Mouse (Mus musculus): ENCODE data around the gene Rgcc.

Gene Rgcc

DNA sequence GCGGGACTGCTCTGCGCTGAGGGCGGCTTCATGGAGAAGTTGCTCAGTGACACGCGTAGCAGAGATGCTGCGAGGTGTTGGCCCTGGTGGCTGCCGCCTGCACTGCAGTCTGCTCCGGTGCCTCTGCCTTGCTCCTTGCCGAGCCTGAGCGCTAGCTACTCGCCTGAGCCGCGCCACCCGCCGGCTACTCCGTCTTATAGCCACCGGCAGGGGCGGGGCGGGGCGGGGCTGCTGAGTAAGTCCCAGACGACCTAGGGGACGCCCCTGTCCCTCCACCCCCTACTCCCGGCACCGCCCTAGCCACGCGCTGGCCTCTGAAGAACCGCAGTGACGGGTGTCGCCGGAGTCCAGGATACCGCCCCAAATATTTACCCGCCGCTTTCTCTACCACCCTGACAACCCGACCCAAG is at the start of gene Rgcc:
Gene Rgcc (minus strand): TSS at position 180 of the 410 bp plus-strand sequence.
- in situ Hi-C loops (cut with MboI; ENCODE audit: low pct_unique_long_range_greater_than_20kb in 1 of 2, low sequenced_read_pairs in 2 of 2, unreplicated experiment in 1 of 2), result no loop called here

GRCm38 (mm10) chr14:79346384-79346783 is 44.9 kb upstream of the Rgcc start:
- in situ Hi-C loops (cut with MboI; ENCODE audit: low pct_unique_long_range_greater_than_20kb in 1 of 2, low sequenced_read_pairs in 2 of 2, unreplicated experiment in 1 of 2), result no loop called here

DNA sequence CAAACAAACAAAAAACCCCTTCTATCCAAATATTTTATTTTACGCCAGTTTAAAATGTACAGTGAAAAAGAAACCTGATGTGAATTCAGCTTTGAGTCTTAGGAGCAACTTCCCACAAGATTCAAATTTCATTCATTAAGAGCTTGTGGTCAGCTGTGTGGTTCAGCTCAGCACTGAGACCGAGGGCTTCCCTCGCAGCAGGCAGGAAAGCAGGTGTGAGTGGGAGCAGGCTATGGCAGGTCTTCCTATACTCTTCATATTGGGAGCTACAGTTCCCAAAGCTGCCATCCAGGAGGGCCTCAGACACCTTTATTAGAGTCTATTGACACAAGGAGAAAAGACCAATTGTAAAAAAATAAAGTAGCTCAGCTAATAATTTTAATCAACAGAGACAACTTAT is 34.2 kb upstream of the Rgcc start:
- in situ Hi-C loops (cut with MboI; ENCODE audit: low pct_unique_long_range_greater_than_20kb in 1 of 2, low sequenced_read_pairs in 2 of 2, unreplicated experiment in 1 of 2), result no loop called here

DNA sequence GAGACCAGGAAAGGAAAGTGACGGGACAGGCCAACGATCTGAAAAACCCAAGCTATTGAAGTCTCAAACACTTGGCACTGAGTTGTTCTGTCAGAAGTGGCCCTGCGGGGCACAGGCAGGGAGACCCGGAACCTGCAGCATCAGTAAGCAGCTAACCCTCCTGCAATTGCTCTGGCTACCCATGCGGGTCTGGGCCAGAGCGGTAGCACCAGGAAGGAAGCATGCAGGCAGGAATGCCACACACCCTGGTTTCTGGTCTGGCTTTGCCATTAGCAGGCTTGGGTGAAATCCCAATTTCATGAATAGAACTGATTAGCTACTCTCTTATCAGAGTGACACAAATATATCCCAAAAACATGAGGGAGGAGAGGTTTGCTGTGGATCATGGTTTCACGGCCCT is 30.5 kb upstream of the Rgcc start:
- in situ Hi-C loops (cut with MboI; ENCODE audit: low pct_unique_long_range_greater_than_20kb in 1 of 2, low sequenced_read_pairs in 2 of 2, unreplicated experiment in 1 of 2), result no loop called here

- in situ Hi-C loops (cut with MboI; ENCODE audit: low pct_unique_long_range_greater_than_20kb in 1 of 2, low sequenced_read_pairs in 2 of 2, unreplicated experiment in 1 of 2), result no loop called here
Measured at GRCm38 (mm10) chr14:79330944-79331561, 29.6 kb upstream of the Rgcc start.

DNA sequence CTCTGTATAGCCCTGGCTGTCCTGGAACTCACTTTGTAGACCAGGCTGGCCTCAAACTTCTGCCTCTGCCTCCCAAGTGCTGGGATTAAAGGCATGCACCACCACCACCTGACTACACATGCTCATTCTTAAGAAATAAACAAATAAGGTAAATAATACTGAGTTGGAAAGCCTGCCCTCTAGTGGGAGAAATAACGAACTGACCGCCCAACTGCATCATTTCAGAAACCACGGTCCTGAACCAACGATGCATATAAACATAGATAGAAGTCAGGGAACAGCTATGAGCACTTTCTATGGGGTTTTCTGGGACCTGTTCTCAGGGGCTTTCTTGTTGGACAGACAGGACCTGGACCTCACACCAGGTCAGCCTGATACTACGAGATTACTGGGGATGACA is 25.6 kb upstream of the Rgcc start:
- in situ Hi-C loops (cut with MboI; ENCODE audit: low pct_unique_long_range_greater_than_20kb in 1 of 2, low sequenced_read_pairs in 2 of 2, unreplicated experiment in 1 of 2), result loop anchor here in 1 of 2 experiments (10.0 kb wide), 1 partner anchor 162 kb away; no protein-coding TSS in a partner anchor

DNA sequence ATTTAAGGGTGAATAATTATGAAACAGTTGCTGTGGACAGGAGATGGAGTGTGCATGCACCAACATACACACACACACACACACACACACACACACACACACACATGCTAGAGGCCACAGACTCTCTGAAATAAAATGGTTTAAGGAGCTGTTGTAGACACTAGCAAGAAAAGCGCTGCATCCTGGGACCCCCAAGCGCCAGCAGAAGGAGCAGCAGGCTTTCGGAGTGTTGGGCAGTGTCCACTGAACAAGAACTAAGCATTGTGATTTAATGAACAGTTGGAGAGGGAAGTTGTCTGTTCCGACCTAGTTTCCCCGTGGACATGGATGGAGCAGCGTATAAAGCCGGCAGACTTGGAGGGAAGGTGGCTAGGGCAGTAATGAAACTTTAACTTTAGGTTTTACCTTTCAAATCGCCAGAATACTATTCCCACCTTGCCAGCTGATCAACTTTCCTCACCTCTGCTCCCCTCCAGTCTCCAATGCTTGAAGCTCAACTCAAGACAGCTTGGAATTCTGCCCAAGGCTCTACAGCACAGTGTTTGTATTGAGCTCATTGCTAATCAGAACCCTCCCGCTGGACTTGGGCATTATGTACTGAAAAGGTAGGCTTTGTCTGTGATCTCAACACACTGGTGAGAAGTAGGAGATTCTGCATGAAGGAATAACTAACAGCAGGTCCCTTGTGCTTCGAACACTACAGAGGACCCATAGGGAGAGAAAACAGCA is 22.8 kb upstream of the Rgcc start:
- in situ Hi-C loops (cut with MboI; ENCODE audit: low pct_unique_long_range_greater_than_20kb in 1 of 2, low sequenced_read_pairs in 2 of 2, unreplicated experiment in 1 of 2), result loop anchor here (5.0 to 10.0 kb wide), 2 partner anchors 159 to 162 kb away; no protein-coding TSS in a partner anchor

DNA sequence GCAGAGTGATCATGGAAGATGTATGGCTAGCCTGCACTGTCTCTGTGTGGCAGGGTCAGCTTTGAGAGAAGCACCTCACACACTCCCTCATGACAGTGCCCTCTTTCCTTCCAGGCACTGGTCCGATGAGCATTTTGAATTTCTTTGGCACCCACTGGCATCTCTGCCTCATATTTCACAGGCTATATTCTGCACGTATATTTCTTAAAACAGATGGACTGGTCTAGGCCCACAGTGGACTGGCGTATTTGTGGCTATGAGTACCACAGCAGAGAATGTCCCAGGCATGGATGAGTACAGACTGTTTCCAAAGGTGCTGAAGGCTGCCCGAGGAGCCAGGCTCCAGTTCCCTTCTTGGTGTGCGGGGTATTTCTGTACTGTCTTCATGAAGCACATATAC is 20.4 kb upstream of the Rgcc start:
- in situ Hi-C loops (cut with MboI; ENCODE audit: low pct_unique_long_range_greater_than_20kb in 1 of 2, low sequenced_read_pairs in 2 of 2, unreplicated experiment in 1 of 2), result loop anchor here (5.0 to 10.0 kb wide), 2 partner anchors 157 to 160 kb away; no protein-coding TSS in a partner anchor

DNA sequence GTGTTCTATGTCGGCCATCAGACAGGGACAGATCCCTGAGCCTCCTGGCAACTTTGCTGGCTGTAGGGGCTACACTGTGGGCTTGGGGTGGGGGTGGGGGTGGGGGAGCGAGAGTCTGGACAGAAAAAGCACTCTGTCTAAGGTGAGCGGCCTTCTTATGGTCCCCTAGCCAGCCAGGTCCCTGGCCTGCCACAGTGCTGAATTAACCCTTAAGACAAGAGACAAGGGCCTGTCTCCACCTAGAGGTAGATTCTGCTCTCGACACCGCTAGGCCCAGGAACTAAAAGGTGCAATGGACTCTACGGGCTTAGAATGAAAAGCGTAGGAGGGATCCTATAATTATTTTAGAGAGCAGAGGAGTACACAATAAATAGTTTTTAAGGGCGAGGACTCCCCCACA is 19.7 kb upstream of the Rgcc start:
- in situ Hi-C loops (cut with MboI; ENCODE audit: low pct_unique_long_range_greater_than_20kb in 1 of 2, low sequenced_read_pairs in 2 of 2, unreplicated experiment in 1 of 2), result loop anchor here (5.0 to 10.0 kb wide), 2 partner anchors 156 to 159 kb away; no protein-coding TSS in a partner anchor

DNA sequence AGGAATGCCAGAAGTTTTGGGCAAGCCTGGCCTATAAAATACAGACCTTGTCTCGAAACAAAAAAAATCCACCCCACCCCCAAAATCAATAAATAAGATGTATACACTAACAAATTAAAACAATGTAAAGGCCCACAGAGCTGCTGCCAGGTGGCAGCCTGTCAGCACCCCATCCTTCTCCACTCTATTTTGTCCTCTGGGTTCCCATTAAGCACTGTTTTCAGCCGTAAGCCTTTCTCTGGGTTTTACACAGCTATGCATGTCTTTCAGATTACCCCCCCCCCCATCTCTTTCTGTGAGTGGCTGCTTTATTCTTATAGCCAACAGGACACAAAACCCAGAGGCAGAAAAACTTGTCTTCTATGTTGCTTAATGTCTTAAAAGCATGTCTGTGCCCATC is 16.2 kb upstream of the Rgcc start:
- in situ Hi-C loops (cut with MboI; ENCODE audit: low pct_unique_long_range_greater_than_20kb in 1 of 2, low sequenced_read_pairs in 2 of 2, unreplicated experiment in 1 of 2), result no loop called here

DNA sequence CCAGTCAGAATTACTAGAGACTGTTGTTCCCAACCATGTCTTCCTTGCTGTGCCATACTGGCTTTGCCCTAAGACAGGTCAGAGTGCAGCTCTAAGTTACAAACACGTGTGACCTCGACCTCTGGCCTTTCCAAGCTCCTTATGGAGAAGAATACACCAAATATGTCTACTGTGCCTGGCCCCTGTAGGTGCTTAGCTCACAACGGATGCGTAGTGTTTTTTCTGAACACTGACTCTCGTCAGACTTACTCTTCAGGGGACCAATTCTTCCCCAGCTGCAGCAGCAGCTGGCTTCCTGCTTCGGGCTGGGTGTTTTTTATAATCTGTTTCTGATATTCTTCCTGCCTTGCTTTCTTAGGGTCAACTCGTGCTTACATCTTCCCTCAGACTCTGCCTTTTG is 14.4 kb upstream of the Rgcc start:
- in situ Hi-C loops (cut with MboI; ENCODE audit: low pct_unique_long_range_greater_than_20kb in 1 of 2, low sequenced_read_pairs in 2 of 2, unreplicated experiment in 1 of 2), result no loop called here

DNA sequence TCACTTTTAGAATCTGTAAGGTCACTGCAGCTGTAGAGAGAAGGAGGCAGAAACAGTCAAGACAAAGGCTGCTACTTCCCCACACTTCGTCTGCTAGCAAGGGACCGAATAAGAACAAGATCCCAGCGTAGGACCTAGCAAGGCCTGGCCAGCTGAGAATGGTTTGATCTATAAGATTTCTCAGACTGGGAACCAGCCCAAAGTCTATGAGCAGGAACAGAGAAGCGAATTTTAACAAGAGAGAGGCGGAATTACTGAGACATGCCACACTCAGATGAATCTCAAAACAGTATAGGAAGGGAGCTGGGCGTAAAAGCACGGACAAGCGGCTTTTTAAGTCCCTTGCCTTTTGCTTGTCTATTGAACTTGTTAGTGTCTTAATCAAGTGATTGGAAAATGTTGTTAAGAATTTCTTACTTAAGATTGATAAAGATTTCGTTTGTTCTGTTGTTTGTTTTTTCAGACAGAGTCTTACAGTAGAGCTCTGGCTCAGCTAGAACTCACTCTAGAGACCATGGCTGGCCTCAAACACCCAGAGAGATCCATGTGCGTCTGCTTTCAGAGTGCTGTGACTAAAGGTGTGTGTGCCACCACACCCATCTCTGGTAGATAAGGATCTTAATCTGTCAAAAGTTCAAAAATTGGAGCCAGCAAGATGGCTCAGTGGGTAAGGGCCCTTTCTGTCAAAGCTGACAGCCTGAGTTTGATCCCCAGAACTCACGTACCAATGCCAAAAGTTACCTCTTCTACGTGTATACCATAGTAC is 13.0 kb upstream of the Rgcc start:
- in situ Hi-C loops (cut with MboI; ENCODE audit: low pct_unique_long_range_greater_than_20kb in 1 of 2, low sequenced_read_pairs in 2 of 2, unreplicated experiment in 1 of 2), result no loop called here

DNA sequence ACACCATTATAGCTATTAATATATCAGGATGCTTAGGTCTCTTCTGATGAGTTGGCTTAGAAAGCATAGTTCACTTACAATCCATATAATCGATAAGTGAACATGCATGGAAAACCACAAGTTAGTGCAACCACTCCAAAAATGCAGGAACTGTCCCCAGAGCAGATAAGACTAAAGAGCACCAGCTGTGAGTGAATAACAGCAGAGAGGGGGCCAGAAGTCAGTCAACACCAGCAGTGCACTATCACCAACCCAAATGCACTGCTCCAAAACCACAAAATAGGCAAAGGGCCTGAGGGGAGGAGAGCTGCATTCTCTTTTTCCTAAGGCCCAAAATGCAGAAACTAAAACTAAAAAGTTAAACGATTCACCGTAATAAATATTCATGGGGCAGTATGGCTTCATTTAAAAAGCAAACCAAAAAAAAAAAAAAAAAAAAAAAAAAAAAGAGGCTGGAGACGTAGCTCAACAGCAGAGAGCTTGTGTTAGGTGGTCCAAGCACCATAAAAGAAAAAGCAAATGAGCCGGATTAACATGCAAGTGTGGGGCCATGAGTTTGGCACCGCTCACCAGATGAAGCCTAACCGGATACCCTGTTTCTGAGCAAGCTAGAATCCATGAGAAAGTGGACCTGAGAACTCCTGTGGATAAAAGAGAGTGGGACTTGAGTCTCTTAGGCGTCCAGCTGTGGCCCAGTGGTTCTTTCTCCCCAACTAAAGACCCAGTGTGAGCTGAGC is 12.2 kb upstream of the Rgcc start:
- in situ Hi-C loops (cut with MboI; ENCODE audit: low pct_unique_long_range_greater_than_20kb in 1 of 2, low sequenced_read_pairs in 2 of 2, unreplicated experiment in 1 of 2), result no loop called here

DNA sequence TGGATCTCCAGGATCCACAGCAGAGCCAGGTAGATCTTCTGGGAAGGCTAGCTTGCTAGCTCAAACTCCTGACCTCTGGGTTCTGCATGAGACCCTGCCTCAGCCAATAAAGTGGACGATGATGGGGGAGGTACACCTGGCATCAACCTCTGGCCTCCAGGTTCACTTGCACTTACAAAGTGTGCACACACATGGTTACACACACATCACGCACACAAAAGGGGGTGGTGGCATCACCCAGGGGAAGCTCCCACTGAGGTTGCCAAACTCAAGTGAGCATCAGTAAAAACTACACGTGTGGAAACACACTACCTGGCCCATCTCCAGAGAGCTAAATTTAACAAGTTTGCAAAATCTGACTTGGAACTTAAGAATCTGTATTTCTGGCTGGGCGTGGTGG is 11.3 kb upstream of the Rgcc start:
- in situ Hi-C loops (cut with MboI; ENCODE audit: low pct_unique_long_range_greater_than_20kb in 1 of 2, low sequenced_read_pairs in 2 of 2, unreplicated experiment in 1 of 2), result no loop called here

- in situ Hi-C loops (cut with MboI; ENCODE audit: low pct_unique_long_range_greater_than_20kb in 1 of 2, low sequenced_read_pairs in 2 of 2, unreplicated experiment in 1 of 2), result no loop called here
Measured at GRCm38 (mm10) chr14:79311918-79312454, 10.5 kb upstream of the Rgcc start.

- in situ Hi-C loops (cut with MboI; ENCODE audit: low pct_unique_long_range_greater_than_20kb in 1 of 2, low sequenced_read_pairs in 2 of 2, unreplicated experiment in 1 of 2), result no loop called here
Measured at GRCm38 (mm10) chr14:79309115-79309514, 7.7 kb upstream of the Rgcc start.

DNA sequence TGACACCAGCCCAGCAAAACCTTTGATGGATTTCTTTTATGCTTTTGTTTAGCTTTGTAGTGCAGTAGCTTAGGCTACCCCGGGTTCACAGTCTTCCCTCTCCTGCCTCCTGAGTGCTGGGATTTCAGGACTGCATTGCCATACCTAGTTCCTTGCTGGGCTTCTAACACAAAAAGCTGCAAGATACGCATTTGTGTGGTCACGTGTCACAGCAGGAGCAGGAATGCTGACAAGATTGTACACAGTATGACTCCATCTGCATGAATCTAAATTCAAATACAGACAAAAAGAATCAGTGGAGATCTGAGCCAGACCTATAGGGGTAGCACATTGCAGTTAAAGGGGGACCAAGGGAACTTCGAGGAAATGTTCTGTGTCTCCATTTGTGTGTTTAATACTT is 6.9 kb upstream of the Rgcc start:
- in situ Hi-C loops (cut with MboI; ENCODE audit: low pct_unique_long_range_greater_than_20kb in 1 of 2, low sequenced_read_pairs in 2 of 2, unreplicated experiment in 1 of 2), result no loop called here

- in situ Hi-C loops (cut with MboI; ENCODE audit: low pct_unique_long_range_greater_than_20kb in 1 of 2, low sequenced_read_pairs in 2 of 2, unreplicated experiment in 1 of 2), result no loop called here
Measured at GRCm38 (mm10) chr14:79307908-79308307, 6.5 kb upstream of the Rgcc start.

All from mouse embryonic stem cell (cell line).